Mouse (Mus musculus): ENCODE data around the gene Zfp638. TPM values are rescaled to one million over a fixed set of nuclear protein-coding genes. Genes with fewer than 3 reads are reported as not detected.

Gene Zfp638
- polyA plus RNA-seq, 1 experiment from 2014 or later, result 21.1 TPM

DNA sequence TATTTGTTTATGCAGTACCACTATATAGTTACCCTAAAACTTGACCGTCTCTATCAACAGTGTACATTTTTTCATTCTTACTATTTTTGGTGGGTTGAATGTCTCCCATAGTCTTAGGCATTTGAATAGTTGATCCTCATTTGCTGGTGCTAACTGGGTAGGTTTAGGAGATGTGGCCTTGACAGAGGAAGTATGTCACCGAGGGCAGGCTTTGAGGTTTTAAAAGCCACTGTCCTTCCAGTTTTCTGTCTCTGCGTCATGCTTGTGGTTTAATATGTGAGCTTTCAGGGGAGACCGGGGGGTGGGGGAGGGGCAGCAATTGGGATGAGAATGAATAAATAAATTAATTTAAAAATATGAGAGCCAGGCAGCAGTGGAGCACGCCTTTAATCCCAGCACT lies 24.3 kb downstream of the Zfp638 start:
- no peak for DNase-seq (ENCODE audit: low spot score)
- H3K4me3 ChIP-seq (ENCODE audit: low read depth, low read length), result no peak overlapping the region
- no peaks in the 10 kb centered on the region for H3K36me3 ChIP-seq (ENCODE audit: control insufficient read depth, insufficient read depth, low read length)
- H3K4me1 ChIP-seq (replicated peaks; ENCODE audit: control insufficient read depth, insufficient read depth), result no peaks in the 10 kb centered on the region
- no peaks in the 10 kb centered on the region for H3K27me3 ChIP-seq (ENCODE audit: control insufficient read depth, insufficient read depth, low read length)
- no peak overlapping the region for H3K27ac ChIP-seq (replicated peaks)
- TF ChIP-seq EP300 (optimal IDR thresholded peaks at IDR 0.05) (no peak), CTCF (IDR thresholded peaks at IDR 0.05; ENCODE audit: low read depth) (no peak)
- no peak overlapping the region for H3K4me2 ChIP-seq (replicated peaks; ENCODE audit: low read depth)
- ATAC-seq (ENCODE audit: low FRiP score, low TSS enrichment), result no peak
- no peaks in the 10 kb centered on the region for H3K9me3 ChIP-seq (ENCODE audit: control insufficient read depth, low read length)
- H3K9ac ChIP-seq (ENCODE audit: low read length), result no peak overlapping the region
- WGBS, result 83% methylated on average over 5 of the region's 5 CpGs

DNA sequence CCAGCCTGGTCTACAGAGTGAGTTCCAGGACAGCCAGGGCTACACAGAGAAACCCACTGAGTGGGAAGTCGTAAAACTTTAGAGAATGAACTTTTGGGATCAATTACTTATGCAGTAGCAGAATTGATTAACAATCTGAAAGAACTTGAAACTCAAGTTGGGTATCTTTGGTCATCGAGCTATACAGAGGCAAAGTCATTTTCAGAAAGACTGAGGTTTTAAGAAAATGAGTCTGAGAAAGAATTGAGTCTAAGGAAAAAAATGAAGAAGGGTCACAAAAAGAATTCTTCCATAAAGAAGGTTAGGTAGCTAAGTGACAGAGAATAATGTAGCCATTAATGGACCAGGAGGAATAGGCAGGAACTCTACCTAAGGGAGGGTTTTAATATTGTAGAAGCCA lies 24.8 kb downstream of the Zfp638 start:
- H3K36me3 ChIP-seq (ENCODE audit: control insufficient read depth, insufficient read depth, low read length), result no peaks in the 10 kb centered on the region
- H3K4me3 ChIP-seq (ENCODE audit: low read depth, low read length), result no peak overlapping the region
- H3K9ac ChIP-seq (ENCODE audit: low read length), result no peak overlapping the region
- H3K27ac ChIP-seq (replicated peaks), result no peak overlapping the region
- H3K4me1 ChIP-seq (replicated peaks; ENCODE audit: control insufficient read depth, insufficient read depth), result no peaks in the 10 kb centered on the region
- 85% methylated on average over 2 of the region's 2 CpGs for WGBS
- H3K27me3 ChIP-seq (ENCODE audit: control insufficient read depth, insufficient read depth, low read length), result no peaks in the 10 kb centered on the region
- DNase-seq (ENCODE audit: low spot score) (no peak), ATAC-seq (ENCODE audit: low FRiP score, low TSS enrichment) (no peak)
- H3K4me2 ChIP-seq (replicated peaks; ENCODE audit: low read depth), result no peak overlapping the region
- no peaks in the 10 kb centered on the region for H3K9me3 ChIP-seq (ENCODE audit: control insufficient read depth, low read length)
- TF ChIP-seq CTCF (IDR thresholded peaks at IDR 0.05; ENCODE audit: low read depth) (no peak), EP300 (optimal IDR thresholded peaks at IDR 0.05) (no peak)

DNA sequence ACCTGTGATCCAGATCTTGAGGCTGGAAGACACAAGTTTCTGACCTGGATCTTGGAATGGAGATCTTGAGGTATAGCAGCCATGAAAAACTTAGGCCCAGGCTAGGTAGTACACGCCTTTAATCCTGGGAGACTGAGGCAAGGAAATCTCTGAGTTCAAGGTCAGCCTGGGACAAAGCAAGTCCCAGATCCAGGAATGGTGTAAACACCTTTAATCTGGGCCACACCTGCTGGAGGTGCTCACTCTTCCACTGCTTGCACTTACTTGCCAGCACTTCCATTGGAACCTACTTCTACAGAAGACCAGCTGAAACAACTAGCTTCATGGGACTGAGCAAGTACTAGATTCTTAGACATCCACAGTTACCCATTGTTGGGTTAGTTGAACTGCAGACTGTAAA lies 26.2 kb downstream of the Zfp638 start:
- Histone ChIP-seq H3K4me1 (replicated peaks; ENCODE audit: control insufficient read depth, insufficient read depth) (no peaks in the 10 kb centered on the region), H3K27ac (replicated peaks) (no peak overlapping the region), H3K9ac (ENCODE audit: low read length) (no peak overlapping the region), H3K9me3 (ENCODE audit: control insufficient read depth, low read length) (no peaks in the 10 kb centered on the region), H3K36me3 (ENCODE audit: control insufficient read depth, insufficient read depth, low read length) (no peaks in the 10 kb centered on the region), H3K4me2 (replicated peaks; ENCODE audit: low read depth) (no peak overlapping the region), H3K4me3 (ENCODE audit: low read depth, low read length) (no peak overlapping the region), H3K27me3 (ENCODE audit: control insufficient read depth, insufficient read depth, low read length) (no peaks in the 10 kb centered on the region)
- no peak for ATAC-seq (ENCODE audit: low FRiP score, low TSS enrichment)
- 92% methylated on average over 1 of the region's 1 CpGs for WGBS
- TF ChIP-seq CTCF (IDR thresholded peaks at IDR 0.05; ENCODE audit: low read depth) (no peak), EP300 (optimal IDR thresholded peaks at IDR 0.05) (no peak)
- DNase-seq (ENCODE audit: low spot score), result no peak

DNA sequence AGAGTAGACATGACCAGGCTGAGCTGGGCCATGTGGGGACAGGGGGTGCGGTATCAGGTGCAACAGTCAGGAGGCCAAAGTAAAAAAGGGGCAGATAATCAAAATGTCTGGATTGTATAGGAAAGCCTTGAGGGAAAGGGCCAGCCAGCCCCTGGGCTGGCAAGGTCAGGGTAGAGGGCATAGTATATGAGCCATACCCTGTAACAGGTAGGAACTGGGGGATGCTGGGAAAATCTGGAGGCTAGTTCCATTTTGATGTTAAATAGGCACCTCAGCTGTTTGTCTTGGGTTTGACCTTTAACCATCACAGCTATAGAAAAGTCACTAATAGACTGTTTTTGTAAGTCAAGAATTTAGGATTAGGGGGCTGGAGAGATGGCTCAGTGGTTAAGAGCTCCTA lies 26.7 kb downstream of the Zfp638 start:
- DNase-seq (ENCODE audit: low spot score) (no peak), ATAC-seq (ENCODE audit: low FRiP score, low TSS enrichment) (no peak)
- Histone ChIP-seq H3K4me2 (replicated peaks; ENCODE audit: low read depth) (no peak overlapping the region), H3K4me1 (replicated peaks; ENCODE audit: control insufficient read depth, insufficient read depth) (no peaks in the 10 kb centered on the region), H3K9me3 (ENCODE audit: control insufficient read depth, low read length) (no peaks in the 10 kb centered on the region), H3K36me3 (ENCODE audit: control insufficient read depth, insufficient read depth, low read length) (no peaks in the 10 kb centered on the region), H3K9ac (ENCODE audit: low read length) (no peak overlapping the region), H3K4me3 (ENCODE audit: low read depth, low read length) (no peak overlapping the region), H3K27me3 (ENCODE audit: control insufficient read depth, insufficient read depth, low read length) (no peaks in the 10 kb centered on the region), H3K27ac (replicated peaks) (no peak overlapping the region)
- TF ChIP-seq CTCF (IDR thresholded peaks at IDR 0.05; ENCODE audit: low read depth) (no peak), EP300 (optimal IDR thresholded peaks at IDR 0.05) (no peak)
- 94% methylated on average over 1 of the region's 1 CpGs for WGBS

DNA sequence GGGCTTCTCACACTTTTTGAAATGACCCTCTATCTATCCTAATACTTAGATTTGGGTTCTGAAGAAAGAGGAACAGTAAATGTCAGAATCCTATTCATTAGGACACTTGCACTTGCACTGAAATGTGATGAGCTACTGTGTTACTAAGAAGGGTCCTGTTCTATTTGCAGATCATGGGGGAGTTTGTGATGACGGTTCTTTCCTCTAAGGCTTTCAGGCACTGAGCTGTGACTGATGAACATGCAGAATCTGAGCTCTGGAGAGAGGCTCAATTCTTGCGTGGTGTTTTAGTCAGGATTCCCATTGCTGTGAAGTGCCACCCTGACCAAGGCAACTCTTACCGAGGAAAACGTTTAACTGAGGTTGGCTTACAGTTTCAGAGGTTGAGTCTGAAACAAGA lies 32.2 kb downstream of the Zfp638 start:
- TF ChIP-seq CTCF (IDR thresholded peaks at IDR 0.05; ENCODE audit: low read depth) (no peak), EP300 (optimal IDR thresholded peaks at IDR 0.05) (no peak)
- WGBS, result 60% methylated on average over 4 of the region's 4 CpGs

DNA sequence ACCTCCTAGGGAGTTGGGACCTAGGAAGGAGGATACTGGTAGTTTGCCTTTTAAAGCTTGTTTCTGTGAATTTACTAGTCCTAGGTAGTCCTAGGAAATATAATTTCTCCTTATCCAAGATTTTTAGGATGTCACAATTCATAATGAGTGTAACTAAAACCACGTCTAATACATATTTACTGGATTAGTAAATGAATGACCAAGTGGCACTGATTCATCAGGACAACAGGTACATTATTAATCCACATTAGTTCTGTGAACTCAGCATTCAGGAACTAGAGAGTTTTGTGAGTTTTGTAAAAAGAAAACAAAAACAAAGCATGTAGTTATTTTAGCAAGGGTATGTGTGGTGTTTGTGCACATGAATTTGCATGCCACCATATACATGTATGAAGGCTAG lies 38.4 kb downstream of the Zfp638 start:
- TF ChIP-seq CTCF (IDR thresholded peaks at IDR 0.05; ENCODE audit: low read depth) (no peak), EP300 (optimal IDR thresholded peaks at IDR 0.05) (no peak)

More for the DNA sequence above, 32.2 kb downstream of the Zfp638 start:
- Histone ChIP-seq H3K4me2 (replicated peaks; ENCODE audit: low read depth) (no peak overlapping the region), H3K9me3 (ENCODE audit: control insufficient read depth, low read length) (no peaks in the 10 kb centered on the region), H3K4me3 (ENCODE audit: low read depth, low read length) (no peak overlapping the region), H3K27me3 (ENCODE audit: control insufficient read depth, insufficient read depth, low read length) (no peaks in the 10 kb centered on the region), H3K36me3 (ENCODE audit: control insufficient read depth, insufficient read depth, low read length) (no peaks in the 10 kb centered on the region), H3K9ac (ENCODE audit: low read length) (no peak overlapping the region), H3K27ac (replicated peaks) (no peak overlapping the region), H3K4me1 (replicated peaks; ENCODE audit: control insufficient read depth, insufficient read depth) (no peaks in the 10 kb centered on the region)
- ATAC-seq (ENCODE audit: low FRiP score, low TSS enrichment), result no peak
- DNase-seq (ENCODE audit: low spot score), result no peak

More for the DNA sequence above, 38.4 kb downstream of the Zfp638 start:
- no peak overlapping the region for H3K9ac ChIP-seq (ENCODE audit: low read length)
- H3K36me3 ChIP-seq (ENCODE audit: control insufficient read depth, insufficient read depth, low read length), result no peaks in the 10 kb centered on the region
- ATAC-seq (ENCODE audit: low FRiP score, low TSS enrichment) (no peak), DNase-seq (ENCODE audit: low spot score) (no peak)
- 62% methylated on average over 1 of the region's 1 CpGs for WGBS
- no peaks in the 10 kb centered on the region for H3K9me3 ChIP-seq (ENCODE audit: control insufficient read depth, low read length)
- no peak overlapping the region for H3K4me2 ChIP-seq (replicated peaks; ENCODE audit: low read depth)
- H3K4me1 ChIP-seq (replicated peaks; ENCODE audit: control insufficient read depth, insufficient read depth), result no peaks in the 10 kb centered on the region
- H3K27me3 ChIP-seq (ENCODE audit: control insufficient read depth, insufficient read depth, low read length), result no peaks in the 10 kb centered on the region
- no peak overlapping the region for H3K27ac ChIP-seq (replicated peaks)
- no peak overlapping the region for H3K4me3 ChIP-seq (ENCODE audit: low read depth, low read length)
